Mouse (Mus musculus): ENCODE results near the gene Xpo5. TPM values are rescaled to one million over a fixed set of nuclear protein-coding genes. Genes with fewer than 3 reads are reported as not detected.

Xpo5 gene
- polyA plus RNA-seq, 1 experiment from 2014 or later, result 30.1 TPM

DNA sequence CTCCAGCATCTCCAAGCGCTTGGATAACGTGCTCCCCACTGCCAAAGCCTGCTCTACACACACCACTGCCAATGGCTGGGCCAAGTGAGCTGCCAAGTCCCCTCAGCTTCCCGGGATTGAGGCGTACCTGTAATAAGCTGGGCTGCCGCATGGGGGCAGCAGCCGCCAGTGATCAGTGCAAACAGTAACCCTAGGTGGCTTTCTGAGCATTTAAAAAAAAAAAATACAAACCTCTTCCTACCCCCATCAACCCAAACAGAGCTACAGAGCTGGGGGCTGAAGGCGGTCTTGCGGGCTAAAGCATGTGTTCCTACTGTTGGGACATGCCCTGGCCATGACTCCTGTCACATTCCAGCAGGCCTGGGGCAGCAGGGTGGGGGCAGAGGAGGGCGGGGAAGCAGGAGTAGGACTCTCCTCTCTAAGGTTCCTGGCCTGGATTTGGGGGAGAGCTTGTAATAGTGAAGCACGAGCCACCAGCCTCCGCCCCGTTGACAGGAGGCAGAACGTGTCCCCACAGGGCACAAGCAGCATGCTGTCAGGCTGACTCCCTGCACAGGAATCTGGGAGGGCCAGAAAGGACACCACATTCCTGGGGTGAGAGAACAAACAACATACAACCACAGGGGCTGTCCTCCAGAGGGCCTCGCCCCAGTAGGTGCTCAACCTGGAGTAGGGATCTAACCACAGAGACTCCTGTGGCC is 63.5 kb downstream of the Xpo5 start:
- Histone ChIP-seq H3K27me3 (replicated peaks) (no peaks in the 10 kb centered on the region), H3K4me1 (peaks cover 22% of the 10 kb centered on the region), H3K4me3 (replicated peaks) (no peak overlapping the region), H3K36me3 (peaks cover 37% of the 10 kb centered on the region), H3K4me2 (no peak overlapping the region), H3K9ac (no peak overlapping the region), H3K9me3 (no peaks in the 10 kb centered on the region), H3K27ac (peak overlapping the region; percentile 70; the same call in 1 of the 2 replicates)
- peak; percentile 62 for ATAC-seq (ENCODE audit: insufficient read depth, low FRiP score, low read depth)
- 25% methylated on average over 14 of the region's 14 CpGs for WGBS

DNA sequence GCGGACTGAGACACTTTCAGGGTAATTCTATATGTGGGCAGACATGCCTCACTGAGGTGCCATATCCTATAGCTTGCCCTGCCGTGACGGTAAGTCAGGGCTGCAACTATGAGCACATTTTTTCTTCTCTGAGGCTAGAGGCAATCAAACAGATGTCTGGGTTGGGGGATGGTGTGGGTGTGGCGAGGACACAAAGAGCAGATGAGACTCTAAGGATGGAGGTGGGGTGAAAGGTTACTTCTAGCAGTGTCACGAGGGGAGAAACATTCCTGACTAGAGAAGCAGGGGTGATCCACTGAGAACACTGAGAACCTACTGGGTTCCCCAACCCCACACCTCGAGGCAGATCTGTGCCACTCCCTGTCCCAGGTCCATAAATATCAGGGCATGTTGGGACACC is 64.4 kb downstream of the Xpo5 start:
- Histone ChIP-seq H3K4me2 (no peak overlapping the region), H3K4me3 (replicated peaks) (no peak overlapping the region), H3K27me3 (replicated peaks) (no peaks in the 10 kb centered on the region), H3K9ac (no peak overlapping the region), H3K9me3 (no peaks in the 10 kb centered on the region), H3K36me3 (peaks cover 35% of the 10 kb centered on the region), H3K27ac (peak overlapping the region; percentile 70), H3K4me1 (peaks cover 22% of the 10 kb centered on the region)
- ATAC-seq (ENCODE audit: insufficient read depth, low FRiP score, low read depth), result no peak
- 49% methylated on average over 6 of the region's 6 CpGs for WGBS

DNA sequence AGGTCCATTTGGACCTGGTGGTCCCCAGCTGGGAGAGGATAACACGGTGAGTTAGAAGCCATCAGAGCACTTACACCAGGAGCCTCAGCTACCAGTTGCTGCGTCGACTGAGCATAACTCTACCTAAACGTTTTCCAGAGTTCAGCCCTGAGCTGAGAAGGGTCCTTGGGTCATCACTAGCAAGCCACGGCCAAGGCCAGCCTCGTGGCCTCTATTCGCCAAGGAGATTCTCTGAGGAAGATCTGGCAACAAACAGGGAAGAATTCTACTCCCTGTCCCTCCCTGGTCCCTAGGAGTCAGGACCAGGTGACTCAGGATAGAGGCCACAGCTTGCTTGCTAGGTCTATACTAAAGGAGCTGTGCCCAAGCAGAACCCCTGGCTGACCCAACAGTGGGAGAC is 64.9 kb downstream of the Xpo5 start:
- no peak overlapping the region for H3K27ac ChIP-seq
- peaks cover 22% of the 10 kb centered on the region for H3K4me1 ChIP-seq
- H3K9me3 ChIP-seq, result no peaks in the 10 kb centered on the region
- no peak for ATAC-seq (ENCODE audit: insufficient read depth, low FRiP score, low read depth)
- no peak overlapping the region for H3K4me2 ChIP-seq
- peaks cover 31% of the 10 kb centered on the region for H3K36me3 ChIP-seq
- 79% methylated on average over 7 of the region's 7 CpGs for WGBS
- H3K27me3 ChIP-seq (replicated peaks), result no peaks in the 10 kb centered on the region
- H3K4me3 ChIP-seq (replicated peaks), result no peak overlapping the region
- H3K9ac ChIP-seq, result no peak overlapping the region

DNA sequence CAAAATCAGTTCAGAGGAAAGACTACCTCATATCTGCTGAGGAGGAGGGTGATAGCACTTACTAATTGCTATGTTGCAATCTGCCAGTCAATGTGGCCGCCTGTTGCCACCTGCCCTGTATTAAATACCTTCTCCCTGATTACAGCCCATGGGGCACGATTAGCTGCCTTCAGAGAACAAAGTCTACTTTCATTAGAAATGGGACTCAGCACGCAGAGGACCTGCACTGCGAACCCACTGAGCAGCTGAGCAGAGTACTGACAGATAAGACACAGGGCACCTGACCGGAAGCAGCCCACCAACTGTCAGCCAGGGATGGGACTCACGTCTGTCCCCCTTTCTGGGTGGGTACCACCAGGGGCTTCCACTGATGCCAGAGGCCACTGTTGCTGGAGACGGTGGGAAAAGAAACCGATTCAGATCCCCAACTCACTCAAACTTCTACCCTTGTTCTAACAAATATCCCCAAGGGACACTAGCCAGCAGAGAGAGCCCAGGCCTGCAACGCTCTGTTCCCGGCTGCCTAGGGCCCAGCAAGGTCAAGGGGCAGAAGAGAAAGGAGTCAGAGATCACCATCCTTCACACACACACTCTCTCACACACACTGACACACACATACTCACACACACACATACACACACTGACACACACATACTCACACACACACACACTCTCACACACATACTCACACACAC is 65.6 kb downstream of the Xpo5 start:
- H3K4me2 ChIP-seq, result no peak overlapping the region
- no peak overlapping the region for H3K4me3 ChIP-seq (replicated peaks)
- H3K27me3 ChIP-seq (replicated peaks), result no peaks in the 10 kb centered on the region
- no peak; the same call in 1 of the 2 replicates for ATAC-seq (ENCODE audit: insufficient read depth, low FRiP score, low read depth)
- no peak overlapping the region for H3K9ac ChIP-seq
- WGBS, result 65% methylated on average over 10 of the region's 10 CpGs
- 0 out of 2 replicates have a peak overlapping the region, but pooled peaks have one; percentile 6 for H3K27ac ChIP-seq
- H3K4me1 ChIP-seq, result peaks cover 22% of the 10 kb centered on the region
- H3K36me3 ChIP-seq, result peaks cover 24% of the 10 kb centered on the region
- H3K9me3 ChIP-seq, result no peaks in the 10 kb centered on the region

DNA sequence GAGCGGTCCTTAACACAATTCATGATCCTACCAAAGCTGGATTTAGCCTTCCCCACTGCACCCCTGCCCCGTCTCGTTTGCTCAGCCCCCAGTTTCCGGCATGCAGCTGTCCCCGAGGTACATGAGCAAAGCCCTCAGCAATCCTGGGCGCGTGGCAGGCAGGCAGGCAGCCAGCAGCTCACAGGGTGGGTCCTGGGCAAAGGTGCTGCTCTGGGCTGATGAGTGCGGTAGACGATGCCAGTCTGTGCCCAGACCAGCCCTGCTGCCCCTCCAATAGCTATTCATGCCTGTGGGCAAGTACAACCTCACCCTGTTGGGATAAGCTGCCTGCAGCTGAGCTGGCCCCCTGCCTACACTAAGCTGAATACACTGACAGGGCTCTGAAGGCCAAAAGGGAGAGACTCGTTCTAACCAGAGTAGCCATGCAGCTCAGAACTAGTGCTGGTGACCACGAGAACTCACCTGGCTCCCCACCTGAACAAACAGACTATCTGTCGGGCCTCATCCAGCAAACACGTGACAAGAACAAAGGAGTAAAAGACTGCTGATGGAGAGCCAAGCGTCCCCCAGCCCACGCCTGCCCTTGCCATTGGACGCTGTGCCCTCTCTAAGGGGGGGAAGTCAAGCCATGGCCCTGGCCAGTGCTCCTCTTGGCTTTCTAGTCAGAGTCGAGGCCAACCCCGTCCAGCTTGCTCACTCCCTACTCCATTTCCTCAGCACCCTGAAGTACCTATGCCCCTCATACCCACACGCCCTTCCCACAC is 67.4 kb downstream of the Xpo5 start:
- no peaks in the 10 kb centered on the region for H3K27me3 ChIP-seq (replicated peaks)
- WGBS, result 67% methylated on average over 19 of the region's 19 CpGs
- no peak overlapping the region for H3K9ac ChIP-seq
- H3K36me3 ChIP-seq, result peaks cover 20% of the 10 kb centered on the region; the same call in 1 of the 2 replicates
- H3K4me1 ChIP-seq, result peaks cover 22% of the 10 kb centered on the region
- no peaks in the 10 kb centered on the region for H3K9me3 ChIP-seq
- H3K27ac ChIP-seq, result peak overlapping the region; percentile 48
- H3K4me3 ChIP-seq (replicated peaks), result no peak overlapping the region
- H3K4me2 ChIP-seq, result no peak overlapping the region
- ATAC-seq (ENCODE audit: insufficient read depth, low FRiP score, low read depth), result no peak

DNA sequence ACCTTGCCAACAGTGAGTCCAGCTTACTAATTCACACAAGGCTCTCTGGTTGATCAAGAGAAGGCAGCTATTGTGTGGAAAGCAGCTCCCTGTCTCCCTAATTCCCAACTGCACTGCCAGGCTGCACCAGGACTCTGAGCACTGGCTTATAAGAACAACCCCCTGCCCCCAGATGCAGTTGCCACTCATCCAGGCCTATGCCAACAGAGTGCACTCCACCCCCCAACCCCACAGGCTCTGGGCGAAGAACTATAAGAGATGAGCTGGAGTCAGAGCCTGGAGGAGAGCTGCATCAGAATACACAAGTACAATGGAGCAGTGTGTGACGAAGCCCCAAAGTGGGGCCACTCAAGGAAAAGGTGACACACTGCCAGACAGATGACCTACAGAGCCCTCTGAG is 69.5 kb downstream of the Xpo5 start:
- no peaks in the 10 kb centered on the region for H3K9me3 ChIP-seq
- WGBS, result 91% methylated on average over 2 of the region's 2 CpGs
- H3K9ac ChIP-seq, result no peak overlapping the region
- H3K4me2 ChIP-seq, result no peak overlapping the region
- H3K27ac ChIP-seq, result no peak overlapping the region
- no peak overlapping the region for H3K4me3 ChIP-seq (replicated peaks)
- no peaks in the 10 kb centered on the region for H3K27me3 ChIP-seq (replicated peaks)
- H3K4me1 ChIP-seq, result peaks cover 13% of the 10 kb centered on the region
- ATAC-seq (ENCODE audit: insufficient read depth, low FRiP score, low read depth), result no peak
- H3K36me3 ChIP-seq, result 0 out of 2 replicates have a peak, but pooled peaks cover 20% of the 10 kb centered on the region

DNA sequence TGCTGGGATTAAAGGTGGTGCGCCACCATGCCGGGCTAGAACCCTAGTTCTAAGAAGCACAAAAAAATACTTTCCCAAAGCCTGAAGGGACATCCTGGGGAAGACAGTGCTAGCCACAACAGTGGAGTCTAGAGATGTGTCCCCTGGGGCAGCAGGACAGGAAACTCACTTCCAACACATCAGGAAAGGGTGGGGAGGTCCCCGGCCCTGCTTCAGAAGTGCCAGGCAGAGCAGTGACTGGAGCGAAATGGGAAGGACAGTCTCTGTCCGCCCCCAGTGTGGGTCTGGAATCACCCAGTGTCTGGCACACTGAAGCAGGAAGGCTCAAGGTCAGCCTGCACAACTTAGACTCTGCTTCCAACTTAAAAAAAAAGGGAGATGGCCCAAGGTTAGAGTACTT is 70.1 kb downstream of the Xpo5 start:
- Histone ChIP-seq H3K36me3 (0 out of 2 replicates have a peak, but pooled peaks cover 20% of the 10 kb centered on the region), H3K4me1 (peaks cover 13% of the 10 kb centered on the region), H3K4me3 (replicated peaks) (no peak overlapping the region), H3K9ac (no peak overlapping the region), H3K27me3 (replicated peaks) (no peaks in the 10 kb centered on the region), H3K4me2 (no peak overlapping the region), H3K27ac (no peak overlapping the region), H3K9me3 (no peaks in the 10 kb centered on the region)
- no peak for ATAC-seq (ENCODE audit: insufficient read depth, low FRiP score, low read depth)
- 85% methylated on average over 5 of the region's 5 CpGs for WGBS

DNA sequence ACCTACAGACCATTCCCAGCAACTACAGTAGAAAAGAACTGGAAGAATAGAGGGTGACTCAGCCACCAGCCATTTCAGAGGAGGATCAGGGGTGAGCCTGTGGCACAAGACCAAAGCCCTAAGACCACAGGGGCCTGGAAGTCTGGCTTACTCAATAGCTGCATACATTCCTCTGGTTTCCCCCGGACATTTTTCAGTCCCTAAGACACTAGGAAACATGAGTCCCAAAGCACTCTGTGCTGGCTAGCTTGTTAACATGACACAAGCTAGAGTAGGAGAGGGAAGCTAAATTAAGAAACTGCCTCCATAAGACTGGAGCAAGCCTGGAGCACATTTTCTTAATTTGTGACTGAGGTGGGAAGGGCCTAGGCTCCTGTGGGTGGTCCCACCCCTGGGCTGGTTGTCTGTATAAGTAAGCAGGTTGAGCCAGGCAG is 71.2 kb downstream of the Xpo5 start:
- no peak for ATAC-seq (ENCODE audit: insufficient read depth, low FRiP score, low read depth)
- 0 out of 2 replicates have a peak, but pooled peaks cover 26% of the 10 kb centered on the region for H3K36me3 ChIP-seq
- no peaks in the 10 kb centered on the region for H3K9me3 ChIP-seq
- WGBS, result 63% methylated on average over 1 of the region's 1 CpGs
- H3K4me1 ChIP-seq, result peaks cover 13% of the 10 kb centered on the region
- H3K27ac ChIP-seq, result no peak overlapping the region
- no peak overlapping the region for H3K4me2 ChIP-seq
- H3K4me3 ChIP-seq (replicated peaks), result no peak overlapping the region
- no peak overlapping the region for H3K9ac ChIP-seq
- no peaks in the 10 kb centered on the region for H3K27me3 ChIP-seq (replicated peaks)

DNA sequence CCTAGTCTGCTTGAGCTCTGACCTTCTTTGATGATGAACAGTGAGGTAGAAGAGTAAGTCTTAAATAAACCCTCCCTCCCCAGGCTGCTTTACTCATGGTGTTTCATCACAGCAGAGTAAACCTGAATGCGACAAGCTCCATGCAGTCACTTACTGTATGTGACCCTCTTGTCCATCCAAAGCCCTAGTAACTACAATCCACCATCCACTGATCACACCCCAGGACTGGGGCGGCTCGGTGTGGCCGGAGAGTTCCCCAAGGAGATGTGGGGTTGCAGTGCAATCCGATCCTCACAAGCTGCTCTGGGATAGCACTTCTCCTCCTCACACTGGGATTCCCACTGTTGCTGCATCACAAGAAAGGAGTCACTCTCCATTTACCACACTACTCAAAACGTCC is 71.9 kb downstream of the Xpo5 start:
- no peaks in the 10 kb centered on the region for H3K9me3 ChIP-seq
- H3K4me3 ChIP-seq (replicated peaks), result no peak overlapping the region
- 0 out of 2 replicates have a peak, but pooled peaks cover 30% of the 10 kb centered on the region for H3K36me3 ChIP-seq
- H3K4me2 ChIP-seq, result no peak overlapping the region
- 73% methylated on average over 6 of the region's 6 CpGs for WGBS
- no peak overlapping the region for H3K9ac ChIP-seq
- H3K27ac ChIP-seq, result no peak overlapping the region
- peaks cover 12% of the 10 kb centered on the region for H3K4me1 ChIP-seq
- H3K27me3 ChIP-seq (replicated peaks), result no peaks in the 10 kb centered on the region
- no peak for ATAC-seq (ENCODE audit: insufficient read depth, low FRiP score, low read depth)

DNA sequence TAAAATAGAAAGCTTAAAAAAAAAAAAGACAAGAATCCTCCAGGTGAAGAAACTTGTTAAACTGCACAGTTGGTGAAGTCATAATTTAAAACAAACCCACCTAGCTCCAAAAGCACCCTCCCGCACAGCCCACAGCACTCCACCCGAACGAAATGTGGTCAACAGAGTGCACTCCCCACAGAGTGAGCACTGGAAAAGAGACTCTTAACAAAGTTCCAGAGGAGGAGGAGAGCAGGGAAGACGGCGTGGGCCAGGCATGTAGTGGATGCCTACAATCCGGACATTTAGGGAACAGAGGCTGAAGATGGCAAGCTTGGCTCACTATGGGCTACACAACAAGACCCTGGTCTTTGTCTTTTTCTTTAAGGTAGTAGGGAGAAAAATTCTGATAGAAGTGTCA is 72.5 kb downstream of the Xpo5 start:
- no peak overlapping the region for H3K4me3 ChIP-seq (replicated peaks)
- no peak for ATAC-seq (ENCODE audit: insufficient read depth, low FRiP score, low read depth)
- no peaks in the 10 kb centered on the region for H3K9me3 ChIP-seq
- H3K4me2 ChIP-seq, result no peak overlapping the region
- no peak overlapping the region for H3K9ac ChIP-seq
- H3K4me1 ChIP-seq, result peaks cover 6% of the 10 kb centered on the region
- 90% methylated on average over 6 of the region's 6 CpGs for WGBS
- H3K36me3 ChIP-seq, result 0 out of 2 replicates have a peak, but pooled peaks cover 35% of the 10 kb centered on the region
- H3K27me3 ChIP-seq (replicated peaks), result no peaks in the 10 kb centered on the region
- no peak overlapping the region for H3K27ac ChIP-seq

DNA sequence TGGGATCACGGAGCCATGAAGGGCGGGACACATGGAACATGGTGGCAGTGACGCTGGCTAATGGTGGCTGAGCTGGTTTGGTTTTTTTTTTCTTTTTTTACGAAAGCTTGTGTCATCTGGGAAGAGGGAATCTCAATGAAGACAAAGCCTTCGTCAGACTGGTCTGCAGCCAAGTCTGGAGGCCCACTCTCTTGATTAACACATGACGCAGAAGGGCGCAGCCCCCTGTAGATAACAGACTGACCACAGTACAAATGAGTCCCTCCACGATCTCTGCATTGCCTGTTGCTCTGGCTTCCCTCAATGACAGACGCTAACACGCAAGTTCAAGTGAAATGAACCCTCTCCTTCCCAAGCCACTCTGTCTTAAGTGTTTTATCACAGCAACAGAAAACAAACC is 72.9 kb downstream of the Xpo5 start:
- no peak for ATAC-seq (ENCODE audit: insufficient read depth, low FRiP score, low read depth)

More for the DNA sequence above, 72.9 kb downstream of the Xpo5 start:
- no peak overlapping the region for H3K4me2 ChIP-seq
- H3K9me3 ChIP-seq, result no peaks in the 10 kb centered on the region
- H3K9ac ChIP-seq, result no peak overlapping the region
- peaks cover 1% of the 10 kb centered on the region; the same call in 1 of the 2 replicates for H3K4me1 ChIP-seq
- H3K27me3 ChIP-seq (replicated peaks), result no peaks in the 10 kb centered on the region
- H3K4me3 ChIP-seq (replicated peaks), result no peak overlapping the region
- no peak overlapping the region for H3K27ac ChIP-seq
- H3K36me3 ChIP-seq, result 0 out of 2 replicates have a peak, but pooled peaks cover 35% of the 10 kb centered on the region
- 92% methylated on average over 10 of the region's 10 CpGs for WGBS

All from stomach, embryonic 15.5 days (tissue).